Mouse (Mus musculus): ENCODE measurements around the gene Gm3012. TPM values are rescaled to one million over a fixed set of nuclear protein-coding genes. Genes with fewer than 3 reads are reported as not detected.
"Not testable (repeated sequence)": the region's sequence is repeated elsewhere in the genome, so short reads cannot be mapped to it uniquely, and the experiment has no call there.

The Gm3012 gene
- polyA plus RNA-seq (2015; fragmentation: Nextera tagmentation; extraction: Ambion mirVana): not detected in 2 replicates

DNA sequence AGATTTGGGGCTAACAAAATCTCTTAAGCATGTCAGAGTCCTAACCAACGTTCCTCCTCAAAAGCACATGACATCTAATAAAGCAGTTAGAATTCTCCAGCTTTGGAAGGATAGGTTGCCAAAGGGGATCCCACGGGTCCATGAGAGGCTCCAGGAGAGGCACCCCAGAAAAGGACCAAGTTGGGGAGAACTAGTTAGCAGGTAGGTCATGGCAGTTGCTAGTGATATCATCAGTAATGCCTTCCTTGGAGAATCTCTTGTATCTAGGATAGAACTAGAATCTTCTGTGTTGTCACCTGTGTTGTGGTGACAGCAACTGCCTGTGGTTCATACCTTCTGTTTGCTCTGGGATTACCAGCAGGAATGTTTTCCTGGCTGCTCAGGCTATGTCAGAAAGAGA is at the start of gene Gm3012:
Gm3012 (plus strand) TSS at position 301 of the 400 bp plus-strand sequence.
- H3K4me3 ChIP-seq (replicated peaks); H3K9me3 ChIP-seq (replicated peaks); H3K4me1 ChIP-seq (replicated peaks); H3K36me3 ChIP-seq (replicated peaks); H3K27me3 ChIP-seq; ATAC-seq (ENCODE audit: insufficient read depth); H3K27ac ChIP-seq (replicated peaks); H3K4me2 ChIP-seq; H3K9ac ChIP-seq: not testable (repeated sequence)
- no CpG with 5 or more reads among the region's 2 CpGs for WGBS (ENCODE audit: insufficient replicate concordance)

- WGBS (ENCODE audit: insufficient replicate concordance): no CpG with 5 or more reads among the region's 32 CpGs
- not testable (repeated sequence) for H3K4me2 ChIP-seq; ATAC-seq (ENCODE audit: insufficient read depth); H3K27me3 ChIP-seq; H3K4me1 ChIP-seq (replicated peaks); H3K9me3 ChIP-seq (replicated peaks); H3K27ac ChIP-seq (replicated peaks); H3K4me3 ChIP-seq (replicated peaks); H3K36me3 ChIP-seq (replicated peaks); H3K9ac ChIP-seq
Measured at GRCm38 (mm10) chr14:3651730-3652129, 17.4 kb downstream of the Gm3012 start, which contains the start of gene Gm3020. Gm3020 (plus strand) TSS chr14:3652030.

- H3K4me2 ChIP-seq; H3K4me1 ChIP-seq (replicated peaks); ATAC-seq (ENCODE audit: insufficient read depth); H3K27me3 ChIP-seq; H3K9me3 ChIP-seq (replicated peaks); H3K9ac ChIP-seq; H3K36me3 ChIP-seq (replicated peaks); H3K4me3 ChIP-seq (replicated peaks); H3K27ac ChIP-seq (replicated peaks): not testable (repeated sequence)
- no CpG with 5 or more reads among the region's 3 CpGs for WGBS (ENCODE audit: insufficient replicate concordance)
Measured at GRCm38 (mm10) chr14:3688483-3688882, 54.2 kb downstream of the Gm3012 start, which contains the start of gene Gm3043. Gm3043 (plus strand) TSS chr14:3688783.

Other genes with a start within 250 kb of the Gm3012 start
- gene Gm10413, start 239.4 kb upstream of the Gm3012 start, polyA plus RNA-seq (2015; fragmentation: Nextera tagmentation; extraction: Ambion mirVana): not detected in 2 replicates
- gene Gm10409, start 221.9 kb upstream of the Gm3012 start, polyA plus RNA-seq (2015; fragmentation: Nextera tagmentation; extraction: Ambion mirVana): not detected in 2 replicates
- not detected in 2 replicates for gene Gm3005, start 206.4 kb upstream of the Gm3012 start, polyA plus RNA-seq (2015; fragmentation: Nextera tagmentation; extraction: Ambion mirVana)
- gene Gm10408, start 185.1 kb upstream of the Gm3012 start, polyA plus RNA-seq (2015; fragmentation: Nextera tagmentation; extraction: Ambion mirVana): not detected in 2 replicates
- gene Gm3020, start 17.5 kb downstream of the Gm3012 start, polyA plus RNA-seq (2015; fragmentation: Nextera tagmentation; extraction: Ambion mirVana): not detected in 2 replicates
- gene Gm3043, start 54.3 kb downstream of the Gm3012 start, polyA plus RNA-seq (2015; fragmentation: Nextera tagmentation; extraction: Ambion mirVana): not detected in 2 replicates
- gene Gm3002, start 175.6 kb downstream of the Gm3012 start, polyA plus RNA-seq (2015; fragmentation: Nextera tagmentation; extraction: Ambion mirVana): 0.05 TPM in 1 of 2 replicates, not detected in the other
- gene Gm3033, start 211.7 kb downstream of the Gm3012 start, polyA plus RNA-seq (2015; fragmentation: Nextera tagmentation; extraction: Ambion mirVana): not detected in 2 replicates
- gene Gm2916, start 249.7 kb downstream of the Gm3012 start, polyA plus RNA-seq (2015; fragmentation: Nextera tagmentation; extraction: Ambion mirVana): not detected in 2 replicates

Measured in liver, embryonic 15.5 days (tissue).